Mouse (Mus musculus) hindbrain, embryonic 10.5 days (tissue): ENCODE results near the gene Serinc1. TPM values are rescaled to one million over a fixed set of nuclear protein-coding genes. Genes with fewer than 3 reads are reported as not detected.
"Not testable (repeated sequence)": the region's sequence is repeated elsewhere in the genome, so short reads cannot be mapped to it uniquely, and the experiment has no call there.

Experiments used
- DNase-seq: peaks from one replicate; pipeline ENCODE4 v3.0.0-alpha.2; 2017; ENCODE audit warnings: low spot score
- H3K27ac ChIP-seq: fragments of 300-500 bp; sonication (generic); 2 replicates; pipeline ENCODE4 v1.5.1; 2016; ENCODE audit warnings: mild to moderate bottlenecking, moderate library complexity
- H3K27me3 ChIP-seq: fragments of 300-500 bp; sonication (generic); 2 replicates; pipeline ENCODE4 v1.6.1; 2016; ENCODE audit warnings: mild to moderate bottlenecking; ENCODE audit not compliant: poor library complexity, insufficient read depth, severe bottlenecking
- H3K36me3 ChIP-seq: fragments of 300-500 bp; sonication (generic); 2 replicates; pipeline ENCODE4 v1.6.1; 2016; ENCODE audit warnings: mild to moderate bottlenecking, moderate library complexity
- H3K4me1 ChIP-seq: fragments of 300-500 bp; sonication (generic); replicated peaks from 2 replicates; pipeline ENCODE4 v1.6.1; 2016; ENCODE audit warnings: mild to moderate bottlenecking
- H3K4me3 ChIP-seq: fragments of 300-500 bp; sonication (generic); 2 replicates; pipeline ENCODE4 v1.5.1; 2016; ENCODE audit warnings: mild to moderate bottlenecking, moderate library complexity
- H3K9me3 ChIP-seq: fragments of 300-500 bp; sonication (generic); 2 replicates; pipeline ENCODE4 v1.6.1; 2016; ENCODE audit warnings: mild to moderate bottlenecking, moderate library complexity
- WGBS: fragments of 180-500 bp; shearing (Covaris S2); methylation state at CpG from one replicate; pipeline ENCODE4 v1.1.7; 2016; 5-methylcytosine and 5-hydroxymethylcytosine counted together
- polyA plus RNA-seq: library from polyadenylated mRNA; unstranded; fragments of >200 nt; fragmentation: Nextera tagmentation; extraction: Ambion mirVana; gene quantifications from 2 replicates; pipeline ENCODE4 v1.2.1, GENCODE M21; 2016

The Serinc1 gene
- polyA plus RNA-seq: 135 and 142 TPM in 2 replicates

GRCm38 (mm10) chr10:57532218-57533101 lies at the start of gene Serinc1:
Serinc1 (minus strand) TSS chr10:57532530.
- H3K36me3 ChIP-seq: peaks cover 5% of the 10 kb centered on the region
- peak within 1 kb of the TSS; percentile 96 for H3K27ac ChIP-seq
- WGBS: 12% methylated on average over 49 of the region's 49 CpGs
- peaks cover 25% of the 10 kb centered on the region for H3K4me1 ChIP-seq
- peak within 1 kb of the TSS; percentile 94 for H3K4me3 ChIP-seq
- no peaks in the 10 kb centered on the region for H3K27me3 ChIP-seq
- DNase-seq: peak; percentile 95
- no peaks in the 10 kb centered on the region for H3K9me3 ChIP-seq

GRCm38 (mm10) chr10:57576721-57577120 lies 44.4 kb upstream of the Serinc1 start:
- H3K27me3 ChIP-seq: no peaks in the 10 kb centered on the region
- H3K9me3 ChIP-seq: no peaks in the 10 kb centered on the region
- no peak for DNase-seq
- peaks cover 2% of the 10 kb centered on the region; the same call in 1 of the 2 replicates for H3K4me1 ChIP-seq
- no peak overlapping the region for H3K4me3 ChIP-seq
- no peaks in the 10 kb centered on the region for H3K36me3 ChIP-seq
- 69% methylated on average over 2 of the region's 2 CpGs for WGBS
- no peak overlapping the region for H3K27ac ChIP-seq

- Histone ChIP-seq H3K4me3 (no peak overlapping the region), H3K27me3 (no peaks in the 10 kb centered on the region), H3K27ac (peak overlapping the region; percentile 77), H3K4me1 (peaks cover 2% of the 10 kb centered on the region; the same call in 1 of the 2 replicates), H3K9me3 (no peaks in the 10 kb centered on the region), H3K36me3 (no peaks in the 10 kb centered on the region)
- WGBS: 38% methylated on average over 4 of the region's 4 CpGs
- DNase-seq: peak; percentile 23
Observed at GRCm38 (mm10) chr10:57572130-57572529, 39.8 kb upstream of the Serinc1 start.

GRCm38 (mm10) chr10:57571211-57571730 lies 38.9 kb upstream of the Serinc1 start:
- no peaks in the 10 kb centered on the region for H3K9me3 ChIP-seq
- peak overlapping the region; percentile 77 for H3K27ac ChIP-seq
- no peaks in the 10 kb centered on the region for H3K36me3 ChIP-seq

GRCm38 (mm10) chr10:57569023-57569931 lies 36.9 kb upstream of the Serinc1 start:
- no peaks in the 10 kb centered on the region for H3K27me3 ChIP-seq
- no peaks in the 10 kb centered on the region for H3K36me3 ChIP-seq
- no peaks in the 10 kb centered on the region for H3K9me3 ChIP-seq
- whole genome bisulfite sequencing: 72% methylated on average over 13 of the region's 13 CpGs
- no peak for DNase-seq
- H3K4me3 ChIP-seq: no peak overlapping the region
- H3K4me1 ChIP-seq: peaks cover 2% of the 10 kb centered on the region; the same call in 1 of the 2 replicates
- H3K27ac ChIP-seq: peak overlapping the region; percentile 59

More at GRCm38 (mm10) chr10:57571211-57571730, 38.9 kb upstream of the Serinc1 start:
- Histone ChIP-seq H3K27me3 (no peaks in the 10 kb centered on the region), H3K4me3 (no peak overlapping the region), H3K4me1 (peaks cover 2% of the 10 kb centered on the region; the same call in 1 of the 2 replicates)
- peak; percentile 66 for DNase-seq
- 36% methylated on average over 8 of the region's 8 CpGs for WGBS

GRCm38 (mm10) chr10:57566221-57566620 lies 33.9 kb upstream of the Serinc1 start:
- DNase-seq: no peak
- Histone ChIP-seq H3K9me3 (no peaks in the 10 kb centered on the region), H3K4me1 (no peaks in the 10 kb centered on the region), H3K27me3 (no peaks in the 10 kb centered on the region), H3K36me3 (no peaks in the 10 kb centered on the region), H3K27ac (no peak overlapping the region), H3K4me3 (no peak overlapping the region)
- WGBS: 60% methylated on average over 1 of the region's 1 CpGs

GRCm38 (mm10) chr10:57557597-57557996 lies 25.3 kb upstream of the Serinc1 start:
- Histone ChIP-seq H3K36me3 (no peaks in the 10 kb centered on the region), H3K4me3 (no peak overlapping the region), H3K27ac (no peak overlapping the region), H3K9me3 (no peaks in the 10 kb centered on the region), H3K4me1 (no peaks in the 10 kb centered on the region), H3K27me3 (no peaks in the 10 kb centered on the region)
- 92% methylated on average over 5 of the region's 5 CpGs for WGBS
- no peak for DNase-seq

- Histone ChIP-seq H3K27me3 (no peaks in the 10 kb centered on the region), H3K27ac (no peak overlapping the region), H3K9me3 (no peaks in the 10 kb centered on the region), H3K4me1 (no peaks in the 10 kb centered on the region), H3K36me3 (no peaks in the 10 kb centered on the region), H3K4me3 (no peak overlapping the region)
- 95% methylated on average over 1 of the region's 1 CpGs for WGBS
- no peak for DNase-seq
Observed at GRCm38 (mm10) chr10:57553719-57554118, 21.4 kb upstream of the Serinc1 start.

GRCm38 (mm10) chr10:57549631-57550030 lies 17.3 kb upstream of the Serinc1 start:
- no peaks in the 10 kb centered on the region for H3K4me1 ChIP-seq
- no peaks in the 10 kb centered on the region for H3K9me3 ChIP-seq
- DNase-seq: no peak
- H3K4me3 ChIP-seq: no peak overlapping the region
- 89% methylated on average over 4 of the region's 4 CpGs for WGBS
- H3K27me3 ChIP-seq: no peaks in the 10 kb centered on the region
- H3K36me3 ChIP-seq: no peaks in the 10 kb centered on the region
- H3K27ac ChIP-seq: no peak overlapping the region

GRCm38 (mm10) chr10:57543890-57544289 lies 11.6 kb upstream of the Serinc1 start:
- DNase-seq, H3K9me3 ChIP-seq, H3K27me3 ChIP-seq, H3K4me3 ChIP-seq, H3K4me1 ChIP-seq, H3K27ac ChIP-seq, H3K36me3 ChIP-seq: not testable (repeated sequence)
- 82% methylated on average over 9 of the region's 9 CpGs for WGBS

GRCm38 (mm10) chr10:57531616-57532217 lies 613 bp downstream of the Serinc1 start:
- H3K36me3 ChIP-seq: peaks cover 12% of the 10 kb centered on the region
- peaks cover 25% of the 10 kb centered on the region for H3K4me1 ChIP-seq
- H3K9me3 ChIP-seq: no peaks in the 10 kb centered on the region
- no peaks in the 10 kb centered on the region for H3K27me3 ChIP-seq
- H3K4me3 ChIP-seq: peak overlapping the region; percentile 94
- peak overlapping the region; percentile 96 for H3K27ac ChIP-seq
- WGBS: 4% methylated on average over 28 of the region's 28 CpGs
- no peak for DNase-seq

- H3K27me3 ChIP-seq: no peaks in the 10 kb centered on the region
- no peaks in the 10 kb centered on the region for H3K9me3 ChIP-seq
- H3K4me3 ChIP-seq: peak overlapping the region; percentile 94
- peaks cover 19% of the 10 kb centered on the region for H3K36me3 ChIP-seq
- H3K4me1 ChIP-seq: peaks cover 25% of the 10 kb centered on the region
- no peak overlapping the region for H3K27ac ChIP-seq
- WGBS: 82% methylated on average over 2 of the region's 2 CpGs
- no peak for DNase-seq
Observed at GRCm38 (mm10) chr10:57531076-57531475, 1.3 kb downstream of the Serinc1 start.
